Mouse (Mus musculus): Measurements from ENCODE around the gene Aftph. TPM values are rescaled to one million over a fixed set of nuclear protein-coding genes. Genes with fewer than 3 reads are reported as not detected.

Aftph gene
- polyA plus RNA-seq, 1 experiment from 2014 or later = 17.8 TPM

DNA sequence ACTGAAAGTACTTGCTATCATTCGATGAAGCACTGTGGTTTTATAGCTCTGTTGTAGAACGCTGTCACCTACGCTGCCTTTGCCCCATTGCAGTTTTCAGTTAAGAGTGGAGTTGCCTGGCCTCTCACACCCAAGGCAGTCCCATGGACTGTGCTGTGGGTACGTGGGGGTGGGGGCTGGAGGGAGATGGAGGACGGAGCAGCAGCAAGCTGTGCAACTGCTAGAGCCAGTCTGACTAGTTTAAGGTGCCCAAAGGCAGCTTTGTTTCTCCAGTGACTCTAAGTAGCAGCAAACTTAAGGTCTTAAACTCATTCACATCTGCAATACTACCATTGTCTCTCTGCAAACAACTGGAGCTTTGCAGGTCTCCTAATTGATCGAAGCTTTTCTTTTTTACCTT lies 105.7 kb downstream of the Aftph start:
- 43% methylated on average over 6 of the region's 6 CpGs for WGBS
- Histone ChIP-seq H3K27me3 (replicated peaks; ENCODE audit: insufficient read depth, low read length) (no peaks in the 10 kb centered on the region), H3K9ac (replicated peaks; ENCODE audit: low read depth) (no peak overlapping the region), H3K27ac (ENCODE audit: low read length) (no peak overlapping the region), H3K4me2 (replicated peaks; ENCODE audit: low read depth, low read length) (peak overlapping the region; percentile 6; the same call in 1 of the 2 replicates), H3K36me3 (ENCODE audit: insufficient read depth, low read length) (no peaks in the 10 kb centered on the region), H3K9me3 (ENCODE audit: low read length) (no peaks in the 10 kb centered on the region), H3K4me1 (ENCODE audit: insufficient read depth, low read depth, low read length) (peaks cover 17% of the 10 kb centered on the region; the same call in 1 of the 2 replicates), H3K4me3 (ENCODE audit: low read depth, low read length) (no peak overlapping the region)
- DNase-seq (ENCODE audit: low spot score) = peak; percentile 47
- TF ChIP-seq CTCF (IDR thresholded peaks at IDR 0.05) (no peak), EP300 (IDR thresholded peaks at IDR 0.05) (no peak)
- no peak for ATAC-seq

Other genes with a start within 250 kb of the Aftph start
- 43.6 and 44.9 TPM in 2 replicates for gene Sertad2, start 198.3 kb downstream of the Aftph start, polyA plus RNA-seq (2015; fragmentation: Nextera tagmentation; extraction: Ambion mirVana)
- 39.6 and 40.1 TPM in 2 replicates for gene Lgalsl, start 89.5 kb upstream of the Aftph start, polyA plus RNA-seq (2015; fragmentation: Nextera tagmentation; extraction: Ambion mirVana)